Mouse (Mus musculus): ENCODE results near the gene Nlgn1.

Gene Nlgn1

DNA sequence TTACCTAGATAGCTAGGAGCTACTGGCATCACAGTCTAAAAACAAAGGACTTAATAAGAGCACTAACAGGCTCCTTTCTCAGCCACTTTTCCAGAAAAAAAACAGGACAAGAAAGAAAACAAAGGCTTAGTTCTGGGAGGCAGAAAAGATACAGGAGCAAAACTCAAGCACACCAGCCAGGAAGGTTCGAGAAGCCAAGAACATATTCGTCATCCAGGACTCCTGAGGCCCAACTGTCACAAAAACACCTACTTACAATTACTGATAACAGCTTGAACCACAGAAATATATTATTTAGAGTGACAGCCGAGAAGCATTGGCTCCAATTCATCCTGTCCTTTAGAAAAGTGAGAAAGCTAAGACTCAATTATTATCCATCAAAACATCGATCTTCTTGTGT lies 281.5 kb downstream of the Nlgn1 start:
- no peak for DNase-seq (ENCODE audit: low spot score)

DNA sequence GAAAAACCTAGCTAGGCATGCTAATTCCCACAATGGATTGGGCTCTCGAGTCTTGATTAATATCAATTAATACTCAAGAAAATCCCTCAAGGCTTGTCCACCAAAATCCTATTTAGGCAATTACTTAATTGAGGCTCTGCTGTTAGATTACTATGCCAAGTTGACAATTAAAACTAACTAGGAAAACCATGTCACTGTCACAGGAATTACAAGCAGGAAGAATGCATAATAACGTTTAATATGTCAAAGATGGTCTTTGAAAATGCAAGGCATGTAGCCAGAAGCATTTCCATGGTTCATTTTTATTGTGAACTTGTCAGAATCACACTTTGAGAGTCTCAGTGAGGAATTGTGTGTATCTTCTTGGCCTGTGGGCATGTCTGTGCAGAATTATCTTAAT lies 289.3 kb downstream of the Nlgn1 start:
- no peak for DNase-seq (ENCODE audit: low spot score)

DNA sequence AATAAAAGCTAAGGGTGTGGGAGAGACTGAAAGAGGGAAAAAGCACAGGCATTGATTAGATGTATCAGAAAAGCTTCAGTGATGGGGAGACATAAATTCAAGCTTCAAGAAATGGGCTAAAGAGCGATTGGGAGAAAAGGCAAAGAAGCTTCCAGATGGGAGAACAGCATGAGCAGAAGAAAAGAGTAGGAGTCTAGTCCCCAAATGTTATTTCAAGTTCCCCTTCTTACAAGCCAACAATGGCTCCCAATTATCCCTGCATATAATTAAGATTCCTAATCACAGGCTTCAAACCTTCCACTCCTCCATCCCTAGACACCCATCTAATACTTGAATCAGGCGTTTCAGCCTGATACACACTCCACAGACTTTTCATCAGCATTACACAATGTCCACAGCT lies 292.6 kb downstream of the Nlgn1 start:
- no peak for DNase-seq (ENCODE audit: low spot score)

DNA sequence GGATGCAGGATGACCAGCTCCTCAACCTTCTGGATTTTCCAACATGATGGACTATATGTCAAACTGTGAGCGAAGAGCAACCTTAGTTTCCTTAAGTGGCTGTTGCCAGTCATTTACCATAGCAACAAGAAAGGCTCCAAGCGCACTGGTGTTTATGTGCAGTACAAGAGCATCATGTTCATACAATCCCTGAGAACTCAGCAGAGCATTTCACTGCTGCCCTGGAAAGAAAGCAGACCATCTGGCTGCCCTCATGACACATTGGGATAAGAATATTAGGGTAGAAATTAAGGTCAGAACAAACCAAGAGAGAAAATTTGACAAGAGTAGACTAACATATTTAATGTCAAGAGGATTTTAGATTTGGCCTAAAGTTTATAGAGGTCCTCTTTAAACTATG lies 306.2 kb downstream of the Nlgn1 start:
- no peak for DNase-seq (ENCODE audit: low spot score)

GRCm38 (mm10) chr3:26023217-26023616 lies 309.0 kb downstream of the Nlgn1 start:
- no peak for DNase-seq (ENCODE audit: low spot score)

DNA sequence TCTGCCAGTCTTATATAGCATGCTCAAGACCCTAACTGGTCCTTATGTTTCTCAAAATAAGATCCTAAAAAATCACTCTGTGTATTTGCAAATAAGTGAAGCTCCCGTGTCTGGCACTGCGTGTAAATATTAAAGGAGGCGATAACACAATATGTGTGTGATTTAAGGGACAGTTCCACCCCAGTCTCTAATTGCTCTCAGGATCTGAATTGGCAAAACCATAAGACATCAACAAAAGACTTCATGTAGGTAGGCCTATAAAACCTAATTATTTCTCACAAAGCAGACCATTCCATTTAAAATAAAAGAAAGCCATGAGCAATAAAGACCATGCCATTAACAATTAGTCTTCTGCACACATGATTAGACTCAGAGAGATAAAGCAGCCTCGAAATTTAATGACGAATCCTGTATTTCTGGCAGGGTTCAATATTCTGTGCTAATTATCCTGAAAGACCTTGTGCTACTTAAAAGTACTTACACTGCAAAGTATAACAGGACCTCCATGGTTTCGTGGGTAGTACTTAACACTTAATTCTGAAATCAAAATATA lies 310.6 kb downstream of the Nlgn1 start:
- no peak for DNase-seq (ENCODE audit: low spot score)

- no peak for DNase-seq (ENCODE audit: low spot score)
Observed at GRCm38 (mm10) chr3:26011310-26012078, 320.8 kb downstream of the Nlgn1 start.

DNA sequence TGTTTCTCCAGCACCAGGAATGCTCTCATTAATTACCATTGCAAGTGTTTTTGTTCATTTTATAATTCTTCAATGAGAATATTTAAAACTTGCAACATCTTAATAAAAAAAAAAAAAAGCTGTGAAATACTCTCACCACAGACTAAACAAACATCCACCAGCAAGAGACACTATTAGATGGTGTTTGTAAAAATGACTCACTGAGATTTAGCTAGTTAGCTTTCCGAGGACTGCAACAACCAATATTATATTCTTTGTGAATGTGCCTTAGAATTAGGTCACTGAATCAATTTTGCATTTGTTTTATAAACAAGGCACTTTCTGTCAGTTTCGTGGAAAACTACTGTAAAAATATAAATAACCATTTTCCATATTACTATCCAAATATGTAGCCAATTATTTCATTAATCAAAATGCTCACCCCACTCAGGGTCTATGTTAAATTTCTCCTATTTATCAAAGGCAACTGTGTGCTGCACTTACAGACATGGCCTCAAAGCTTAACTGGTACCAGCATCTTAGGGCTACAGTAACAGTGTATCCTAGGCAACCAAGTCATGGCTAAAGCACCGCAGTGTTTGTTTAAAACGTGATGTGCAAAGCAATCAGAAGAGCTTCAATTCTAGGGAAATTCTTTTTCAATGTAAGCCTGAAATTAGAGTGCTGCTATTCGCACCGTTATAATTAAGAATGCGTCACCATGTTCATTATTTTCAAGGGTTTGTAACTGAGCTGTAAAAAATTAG lies 329.2 kb downstream of the Nlgn1 start:
- no peak for DNase-seq (ENCODE audit: low spot score)

- no peak for DNase-seq (ENCODE audit: low spot score)
Observed at GRCm38 (mm10) chr3:26002367-26002766, 329.9 kb downstream of the Nlgn1 start.

GRCm38 (mm10) chr3:25967546-25967945 lies 364.7 kb downstream of the Nlgn1 start:
- no peak for DNase-seq (ENCODE audit: low spot score)

GRCm38 (mm10) chr3:25964237-25964636 lies 368.0 kb downstream of the Nlgn1 start:
- DNase-seq (ENCODE audit: low spot score), result no peak

- no peak for DNase-seq (ENCODE audit: low spot score)
Observed at GRCm38 (mm10) chr3:25963568-25963967, 368.7 kb downstream of the Nlgn1 start.

DNA sequence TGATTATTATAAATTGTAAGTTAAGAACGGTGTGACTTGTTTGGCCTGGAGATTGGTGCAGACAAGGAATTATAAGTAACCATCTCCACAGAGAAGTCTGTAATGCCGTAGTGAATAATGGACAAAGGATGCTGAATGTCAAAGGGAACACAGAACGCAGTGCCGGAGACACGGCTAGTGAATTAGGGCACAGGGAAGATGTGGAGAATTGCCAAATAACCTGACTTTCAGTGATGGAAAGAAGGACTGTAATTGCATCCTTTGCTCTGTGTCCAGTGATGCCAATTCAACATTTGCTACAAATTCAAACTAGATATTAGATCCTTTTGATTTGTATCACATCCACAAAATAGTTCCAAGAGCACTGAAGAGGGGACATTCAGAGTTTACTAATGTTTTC lies 415.7 kb downstream of the Nlgn1 start:
- DNase-seq (ENCODE audit: low spot score), result no peak

GRCm38 (mm10) chr3:25914365-25915065 lies 417.7 kb downstream of the Nlgn1 start:
- no peak for DNase-seq (ENCODE audit: low spot score)

DNA sequence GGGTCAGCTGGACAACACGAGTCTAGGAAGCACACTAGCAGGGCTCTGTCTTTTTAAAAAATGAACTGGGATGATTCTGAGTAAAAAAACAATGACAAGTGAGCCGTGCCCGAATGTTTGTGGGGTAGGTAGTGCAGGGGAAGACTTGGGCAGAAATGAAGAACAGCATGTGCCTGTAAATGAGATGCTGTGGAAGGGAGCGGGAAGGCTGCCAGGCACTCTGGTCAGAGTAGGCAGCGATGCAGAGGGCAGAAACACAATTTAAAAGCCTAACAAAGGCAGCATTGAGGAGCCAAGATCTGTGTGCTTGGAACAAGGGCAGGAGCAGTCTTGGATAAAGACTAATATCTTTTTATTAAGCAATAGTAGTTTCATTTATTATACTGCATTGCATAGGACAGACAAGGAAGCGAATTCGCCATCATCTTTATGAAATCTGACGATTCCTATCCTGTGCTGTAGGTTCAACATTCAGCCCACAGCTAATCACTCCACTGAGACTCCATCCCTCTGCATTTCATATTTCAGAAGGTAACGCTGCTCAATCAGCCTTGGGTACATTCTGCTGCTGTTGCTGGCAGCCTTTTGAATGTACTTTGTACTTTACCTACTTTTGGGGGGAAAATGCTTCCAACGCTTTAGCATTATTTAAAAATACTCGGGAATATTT lies 429.0 kb downstream of the Nlgn1 start:
- no peak for DNase-seq (ENCODE audit: low spot score)

- no peak for DNase-seq (ENCODE audit: low spot score)
Observed at GRCm38 (mm10) chr3:25897456-25897855, 434.8 kb downstream of the Nlgn1 start.

- DNase-seq (ENCODE audit: low spot score), result no peak
Observed at GRCm38 (mm10) chr3:25884797-25885196, 447.5 kb downstream of the Nlgn1 start.

DNA sequence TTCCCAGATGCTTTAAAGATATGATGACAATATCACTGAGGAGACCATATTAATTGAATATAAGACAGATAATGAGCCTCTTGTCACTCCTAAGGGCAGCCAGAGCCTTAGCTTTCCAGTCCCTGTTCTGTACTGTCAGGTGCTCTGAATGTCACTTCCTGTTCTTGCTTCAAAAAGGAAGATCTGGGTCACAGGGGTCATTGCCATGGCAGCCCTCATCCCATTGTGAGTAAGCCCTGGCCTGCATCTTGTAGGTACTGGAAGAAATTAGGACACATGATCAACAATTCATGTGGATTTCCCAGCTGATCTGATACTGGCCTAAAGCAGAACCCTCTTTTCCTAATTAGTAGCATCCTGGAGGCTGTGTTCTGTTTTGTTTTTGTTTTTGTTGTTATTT lies 463.1 kb downstream of the Nlgn1 start:
- DNase-seq (ENCODE audit: low spot score), result no peak

- no peak for DNase-seq (ENCODE audit: low spot score)
Observed at GRCm38 (mm10) chr3:25858384-25858783, 473.9 kb downstream of the Nlgn1 start.

DNA sequence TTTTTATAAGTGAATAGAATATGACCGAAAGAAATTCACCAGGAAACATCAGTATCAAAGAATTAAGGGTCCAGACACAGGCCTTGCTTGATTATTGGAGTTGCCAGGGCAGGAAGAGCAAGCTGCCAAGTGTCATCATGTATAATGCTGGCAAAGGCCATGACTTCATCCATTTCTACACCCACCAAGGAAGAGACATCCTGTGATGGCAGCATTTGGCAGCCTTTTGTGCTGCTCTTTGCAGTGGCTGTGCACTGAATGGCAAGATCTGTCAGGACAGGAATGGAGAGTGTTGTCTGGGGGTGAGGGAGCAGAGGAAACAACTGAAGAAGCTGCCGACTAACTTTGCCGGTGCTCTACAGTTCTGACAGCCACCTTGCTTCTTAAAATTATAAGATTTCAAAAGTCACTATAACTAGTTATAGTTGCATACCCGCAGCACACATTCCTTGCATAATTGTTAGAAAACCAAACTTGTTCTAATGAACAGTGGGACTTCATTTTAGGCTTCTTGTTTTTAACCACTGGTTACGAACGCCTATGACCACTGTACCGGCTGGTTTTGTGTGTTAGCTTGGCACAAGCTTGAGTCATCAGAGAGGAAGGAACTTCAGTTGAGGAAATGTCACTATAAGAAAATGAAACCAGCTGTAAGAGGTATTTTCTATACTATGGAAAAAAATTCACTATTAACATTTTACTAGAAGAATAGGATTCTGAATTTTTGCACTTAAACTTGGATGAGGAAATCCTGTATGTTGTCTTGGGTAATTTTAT lies 487.4 kb downstream of the Nlgn1 start:
- DNase-seq (ENCODE audit: low spot score), result no peak

DNA sequence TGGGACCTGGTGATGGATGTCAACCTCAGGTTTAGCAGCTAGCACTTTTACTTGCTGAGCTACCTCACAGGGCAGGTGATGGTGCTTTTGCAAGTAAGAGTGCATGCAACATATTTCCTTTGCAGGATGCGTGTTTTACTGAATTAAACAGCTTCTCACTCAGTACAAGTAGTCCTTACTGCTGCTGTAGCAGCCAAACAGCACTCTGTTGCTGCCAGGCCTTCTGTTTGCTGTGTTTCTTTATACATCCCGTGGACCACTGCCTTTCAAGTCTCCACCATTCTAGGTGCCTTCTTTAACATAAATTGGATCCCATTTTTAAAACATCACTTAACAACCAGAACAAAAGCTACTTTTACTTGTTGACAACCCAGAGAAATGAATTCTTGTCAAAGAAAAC lies 502.0 kb downstream of the Nlgn1 start:
- DNase-seq (ENCODE audit: low spot score), result no peak
